Mouse (Mus musculus): ENCODE data around the gene Zfp775. TPM values are rescaled to one million over a fixed set of nuclear protein-coding genes. Genes with fewer than 3 reads are reported as not detected.

Zfp775 gene
- polyA plus RNA-seq, 1 experiment from 2014 or later, result 1.3 TPM

- H3K36me3 ChIP-seq (ENCODE audit: inconsistent target), result no peaks in the 10 kb centered on the region
- no peak overlapping the region for H3K4me3 ChIP-seq (ENCODE audit: inconsistent target)
Measured at GRCm38 (mm10) chr6:48628808-48629660, 27.2 kb downstream of the Zfp775 start.

GRCm38 (mm10) chr6:48629661-48630034, 27.8 kb downstream of the Zfp775 start:
- H3K79me2 ChIP-seq (ENCODE audit: inconsistent target), result no peaks in the 10 kb centered on the region
- no peak overlapping the region for H3K27ac ChIP-seq
- 19% methylated on average over 13 of the region's 13 CpGs for WGBS (ENCODE audit: missing documents)
- H3K36me3 ChIP-seq (ENCODE audit: inconsistent target), result no peaks in the 10 kb centered on the region
- no peak overlapping the region for H3K4me3 ChIP-seq (ENCODE audit: inconsistent target)

More at GRCm38 (mm10) chr6:48628808-48629660, 27.2 kb downstream of the Zfp775 start:
- 8% methylated on average over 54 of the region's 54 CpGs for WGBS (ENCODE audit: missing documents)
- no peaks in the 10 kb centered on the region for H3K79me2 ChIP-seq (ENCODE audit: inconsistent target)
- no peak overlapping the region for H3K27ac ChIP-seq

- WGBS (ENCODE audit: missing documents), result 93% methylated on average over 8 of the region's 8 CpGs
- Histone ChIP-seq H3K79me2 (ENCODE audit: inconsistent target) (no peaks in the 10 kb centered on the region), H3K27ac (no peak overlapping the region), H3K36me3 (ENCODE audit: inconsistent target) (no peaks in the 10 kb centered on the region), H3K4me3 (ENCODE audit: inconsistent target) (no peak overlapping the region)
Measured at GRCm38 (mm10) chr6:48630831-48631230, 29.0 kb downstream of the Zfp775 start.

- no peak overlapping the region for H3K4me3 ChIP-seq (ENCODE audit: inconsistent target)
- no peaks in the 10 kb centered on the region for H3K36me3 ChIP-seq (ENCODE audit: inconsistent target)
- H3K79me2 ChIP-seq (ENCODE audit: inconsistent target), result no peaks in the 10 kb centered on the region
- WGBS (ENCODE audit: missing documents), result 92% methylated on average over 2 of the region's 2 CpGs
- H3K27ac ChIP-seq, result no peak overlapping the region
Measured at GRCm38 (mm10) chr6:48635105-48635504, 33.2 kb downstream of the Zfp775 start.

GRCm38 (mm10) chr6:48636515-48636914, 34.7 kb downstream of the Zfp775 start:
- 92% methylated on average over 6 of the region's 6 CpGs for WGBS (ENCODE audit: missing documents)
- H3K4me3 ChIP-seq (ENCODE audit: inconsistent target), result no peak overlapping the region
- H3K79me2 ChIP-seq (ENCODE audit: inconsistent target), result no peaks in the 10 kb centered on the region

GRCm38 (mm10) chr6:48637811-48638500, 36.1 kb downstream of the Zfp775 start:
- H3K4me3 ChIP-seq (ENCODE audit: inconsistent target), result no peak overlapping the region
- WGBS (ENCODE audit: missing documents), result 75% methylated on average over 6 of the region's 6 CpGs
- H3K79me2 ChIP-seq (ENCODE audit: inconsistent target), result no peaks in the 10 kb centered on the region
- no peak overlapping the region for H3K27ac ChIP-seq
- H3K36me3 ChIP-seq (ENCODE audit: inconsistent target), result no peaks in the 10 kb centered on the region

More at GRCm38 (mm10) chr6:48636515-48636914, 34.7 kb downstream of the Zfp775 start:
- Histone ChIP-seq H3K27ac (no peak overlapping the region), H3K36me3 (ENCODE audit: inconsistent target) (no peaks in the 10 kb centered on the region)

- no peak overlapping the region for H3K27ac ChIP-seq
- no peak overlapping the region for H3K4me3 ChIP-seq (ENCODE audit: inconsistent target)
- H3K79me2 ChIP-seq (ENCODE audit: inconsistent target), result no peaks in the 10 kb centered on the region
- WGBS (ENCODE audit: missing documents), result 89% methylated on average over 2 of the region's 2 CpGs
- H3K36me3 ChIP-seq (ENCODE audit: inconsistent target), result no peaks in the 10 kb centered on the region
Measured at GRCm38 (mm10) chr6:48638553-48638952, 36.7 kb downstream of the Zfp775 start.

GRCm38 (mm10) chr6:48641391-48641790, 39.5 kb downstream of the Zfp775 start:
- 84% methylated on average over 6 of the region's 6 CpGs for WGBS (ENCODE audit: missing documents)
- Histone ChIP-seq H3K27ac (no peak overlapping the region), H3K79me2 (ENCODE audit: inconsistent target) (no peaks in the 10 kb centered on the region), H3K4me3 (ENCODE audit: inconsistent target) (no peak overlapping the region), H3K36me3 (ENCODE audit: inconsistent target) (no peaks in the 10 kb centered on the region)

- H3K27ac ChIP-seq, result no peak overlapping the region
- no peaks in the 10 kb centered on the region for H3K36me3 ChIP-seq (ENCODE audit: inconsistent target)
- H3K4me3 ChIP-seq (ENCODE audit: inconsistent target), result no peak overlapping the region
- H3K79me2 ChIP-seq (ENCODE audit: inconsistent target), result no peaks in the 10 kb centered on the region
- 11% methylated on average over 4 of the region's 4 CpGs for WGBS (ENCODE audit: missing documents)
Measured at GRCm38 (mm10) chr6:48642764-48643292, 41.0 kb downstream of the Zfp775 start.

- H3K27ac ChIP-seq, result no peak overlapping the region
- H3K79me2 ChIP-seq (ENCODE audit: inconsistent target), result no peaks in the 10 kb centered on the region
- WGBS (ENCODE audit: missing documents), result 6% methylated on average over 12 of the region's 12 CpGs
- no peak overlapping the region for H3K4me3 ChIP-seq (ENCODE audit: inconsistent target)
- no peaks in the 10 kb centered on the region for H3K36me3 ChIP-seq (ENCODE audit: inconsistent target)
Measured at GRCm38 (mm10) chr6:48645660-48646308, 43.9 kb downstream of the Zfp775 start.

GRCm38 (mm10) chr6:48646309-48646690, 44.4 kb downstream of the Zfp775 start:
- Histone ChIP-seq H3K36me3 (ENCODE audit: inconsistent target) (no peaks in the 10 kb centered on the region), H3K79me2 (ENCODE audit: inconsistent target) (no peaks in the 10 kb centered on the region), H3K4me3 (ENCODE audit: inconsistent target) (no peak overlapping the region), H3K27ac (no peak overlapping the region)
- 91% methylated on average over 4 of the region's 4 CpGs for WGBS (ENCODE audit: missing documents)

GRCm38 (mm10) chr6:48646995-48647394, 45.1 kb downstream of the Zfp775 start, which contains the start of gene Gimap8:
Gimap8 (plus strand) TSS chr6:48647234.
- 14% methylated on average over 3 of the region's 3 CpGs for WGBS (ENCODE audit: missing documents)
- Histone ChIP-seq H3K36me3 (ENCODE audit: inconsistent target) (no peaks in the 10 kb centered on the region), H3K4me3 (ENCODE audit: inconsistent target) (no peak within 1 kb of the TSS), H3K79me2 (ENCODE audit: inconsistent target) (no peaks in the 10 kb centered on the region), H3K27ac (no peak within 1 kb of the TSS)

- no peak overlapping the region for H3K4me3 ChIP-seq (ENCODE audit: inconsistent target)
- H3K79me2 ChIP-seq (ENCODE audit: inconsistent target), result no peaks in the 10 kb centered on the region
- 56% methylated on average over 2 of the region's 2 CpGs for WGBS (ENCODE audit: missing documents)
- no peak overlapping the region for H3K27ac ChIP-seq
- no peaks in the 10 kb centered on the region for H3K36me3 ChIP-seq (ENCODE audit: inconsistent target)
Measured at GRCm38 (mm10) chr6:48647611-48648010, 45.7 kb downstream of the Zfp775 start.

- Histone ChIP-seq H3K4me3 (ENCODE audit: inconsistent target) (no peak overlapping the region), H3K36me3 (ENCODE audit: inconsistent target) (no peaks in the 10 kb centered on the region), H3K27ac (no peak overlapping the region), H3K79me2 (ENCODE audit: inconsistent target) (no peaks in the 10 kb centered on the region)
- 94% methylated on average over 3 of the region's 4 CpGs for WGBS (ENCODE audit: missing documents)
Measured at GRCm38 (mm10) chr6:48648779-48649178, 46.9 kb downstream of the Zfp775 start.
